Mouse (Mus musculus): Measurements from ENCODE around the gene Robo4. TPM values are rescaled to one million over a fixed set of nuclear protein-coding genes. Genes with fewer than 3 reads are reported as not detected.

The Robo4 gene
- polyA plus RNA-seq, 1 experiment from 2014 or later: 9.2 TPM

DNA sequence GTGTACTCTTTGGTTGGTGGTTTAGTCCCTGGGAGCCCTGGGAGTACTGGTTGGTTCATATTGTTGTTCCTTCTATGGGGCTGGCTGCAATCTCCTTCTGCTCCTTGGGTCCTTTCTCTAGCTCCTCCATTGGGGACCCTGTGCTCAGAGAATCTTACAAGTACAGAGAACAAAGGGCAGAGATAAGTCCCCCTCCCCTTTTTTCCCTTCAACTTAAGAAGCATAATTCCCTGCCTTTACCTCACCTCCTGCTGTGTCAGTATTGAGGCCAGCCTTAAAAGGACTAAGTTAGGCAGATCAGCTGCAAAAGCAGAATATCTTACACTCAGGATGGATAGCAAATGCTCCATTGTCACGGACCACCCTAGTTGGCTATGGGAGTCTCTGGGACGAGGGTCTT is 9.6 kb upstream of the Robo4 start:
- H3K9ac ChIP-seq (ENCODE audit: low read length): no peak overlapping the region
- WGBS: 73% methylated on average over 2 of the region's 2 CpGs
- H3K27ac ChIP-seq (ENCODE audit: low read length): no peak overlapping the region
- no peak for ATAC-seq (replicated peaks; ENCODE audit: extremely low read depth, insufficient read depth, low FRiP score)
- no peaks in the 10 kb centered on the region; the same call in 1 of the 2 replicates for H3K27me3 ChIP-seq (ENCODE audit: control insufficient read depth, insufficient read depth, low read length)
- H3K9me3 ChIP-seq (replicated peaks; ENCODE audit: control insufficient read depth, low read length): no peaks in the 10 kb centered on the region
- H3K4me2 ChIP-seq (ENCODE audit: low read depth, low read length): no peak overlapping the region
- no peaks in the 10 kb centered on the region for H3K4me1 ChIP-seq (ENCODE audit: control insufficient read depth, insufficient read depth, low read length)
- H3K4me3 ChIP-seq (ENCODE audit: low read length): no peak overlapping the region
- H3K36me3 ChIP-seq (ENCODE audit: control insufficient read depth, insufficient read depth): no peaks in the 10 kb centered on the region

DNA sequence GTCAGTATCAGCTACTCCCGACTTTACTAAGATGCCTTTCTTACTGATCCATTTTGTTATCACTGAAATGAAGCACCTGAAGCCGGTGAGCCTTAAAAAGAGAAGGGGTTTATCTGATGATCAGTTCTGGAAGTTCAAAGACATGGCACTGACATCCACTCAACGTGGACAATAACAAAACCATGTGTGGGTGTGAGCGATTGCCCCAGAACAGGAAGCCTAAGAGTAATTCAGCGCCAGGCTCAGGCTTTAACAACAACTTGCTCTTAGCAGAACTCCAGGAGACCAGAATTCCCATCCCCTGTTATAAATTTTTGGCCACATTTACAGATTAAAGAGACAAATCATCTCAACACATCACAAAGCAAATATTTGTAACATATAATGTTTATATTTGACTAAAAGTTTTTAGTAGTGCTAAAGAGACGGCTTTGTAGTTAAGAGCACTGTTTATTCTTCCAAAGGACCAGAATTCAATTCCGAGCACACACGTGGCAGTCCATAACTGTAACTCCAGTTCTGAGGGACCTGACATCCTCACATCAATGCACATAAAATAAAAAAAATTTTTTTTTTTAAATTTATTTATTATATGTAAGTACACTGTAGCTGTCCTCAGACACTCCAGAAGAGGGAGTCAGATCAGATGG is 8.1 kb upstream of the Robo4 start:
- Histone ChIP-seq H3K4me1 (ENCODE audit: control insufficient read depth, insufficient read depth, low read length) (no peaks in the 10 kb centered on the region), H3K9ac (ENCODE audit: low read length) (no peak overlapping the region), H3K27me3 (ENCODE audit: control insufficient read depth, insufficient read depth, low read length) (no peaks in the 10 kb centered on the region), H3K9me3 (replicated peaks; ENCODE audit: control insufficient read depth, low read length) (no peaks in the 10 kb centered on the region), H3K36me3 (ENCODE audit: control insufficient read depth, insufficient read depth) (no peaks in the 10 kb centered on the region), H3K4me2 (ENCODE audit: low read depth, low read length) (no peak overlapping the region), H3K4me3 (ENCODE audit: low read length) (no peak overlapping the region), H3K27ac (ENCODE audit: low read length) (no peak overlapping the region)
- WGBS: 60% methylated on average over 8 of the region's 8 CpGs
- no peak for ATAC-seq (replicated peaks; ENCODE audit: extremely low read depth, insufficient read depth, low FRiP score)

DNA sequence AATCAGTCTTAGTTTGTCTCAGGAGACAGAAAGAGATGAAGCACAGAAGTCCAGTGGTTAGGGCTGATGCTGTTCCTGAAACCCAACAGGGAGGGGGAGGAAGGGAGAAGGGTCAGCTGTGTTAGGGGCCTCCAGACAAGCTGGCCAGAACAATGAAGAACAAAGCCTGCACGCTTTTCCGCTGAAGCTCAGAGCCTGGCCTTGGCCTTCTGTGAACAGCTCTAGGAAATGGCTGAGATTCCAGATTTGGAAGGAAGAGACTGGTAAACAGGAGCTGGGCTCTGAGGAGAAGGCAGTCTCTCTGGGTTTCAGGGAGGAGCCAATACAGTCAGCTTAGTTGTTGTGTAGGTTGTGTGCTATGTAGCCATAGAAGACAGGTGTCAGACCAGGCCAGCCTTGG is 1.1 kb upstream of the Robo4 start:
- ATAC-seq (replicated peaks; ENCODE audit: extremely low read depth, insufficient read depth, low FRiP score): peak; percentile 63; the same call in 1 of the 2 replicates
- 59% methylated on average over 2 of the region's 2 CpGs for WGBS
- H3K27me3 ChIP-seq (ENCODE audit: control insufficient read depth, insufficient read depth, low read length): no peaks in the 10 kb centered on the region; the same call in 1 of the 2 replicates
- H3K4me3 ChIP-seq (ENCODE audit: low read length): no peak overlapping the region
- H3K4me2 ChIP-seq (ENCODE audit: low read depth, low read length): no peak overlapping the region
- peak overlapping the region; percentile 28 for H3K27ac ChIP-seq (ENCODE audit: low read length)
- H3K36me3 ChIP-seq (ENCODE audit: control insufficient read depth, insufficient read depth): no peaks in the 10 kb centered on the region
- H3K4me1 ChIP-seq (ENCODE audit: control insufficient read depth, insufficient read depth, low read length): no peaks in the 10 kb centered on the region
- H3K9ac ChIP-seq (ENCODE audit: low read length): no peak overlapping the region
- H3K9me3 ChIP-seq (replicated peaks; ENCODE audit: control insufficient read depth, low read length): no peaks in the 10 kb centered on the region

DNA sequence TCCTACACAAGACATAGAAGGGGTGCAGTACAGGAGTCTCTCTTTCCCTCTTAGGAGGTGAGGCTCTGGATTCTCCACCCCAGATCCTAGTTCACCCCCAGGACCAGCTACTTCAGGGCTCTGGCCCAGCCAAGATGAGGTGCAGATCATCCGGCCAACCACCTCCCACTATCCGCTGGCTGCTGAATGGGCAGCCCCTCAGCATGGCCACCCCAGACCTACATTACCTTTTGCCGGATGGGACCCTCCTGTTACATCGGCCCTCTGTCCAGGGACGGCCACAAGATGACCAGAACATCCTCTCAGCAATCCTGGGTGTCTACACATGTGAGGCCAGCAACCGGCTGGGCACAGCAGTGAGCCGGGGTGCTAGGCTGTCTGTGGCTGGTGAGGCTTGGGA is 804 bp downstream of the Robo4 start:
- Histone ChIP-seq H3K36me3 (ENCODE audit: control insufficient read depth, insufficient read depth) (no peaks in the 10 kb centered on the region), H3K4me2 (ENCODE audit: low read depth, low read length) (peak overlapping the region; percentile 39), H3K4me1 (ENCODE audit: control insufficient read depth, insufficient read depth, low read length) (no peaks in the 10 kb centered on the region), H3K27ac (ENCODE audit: low read length) (peak overlapping the region; percentile 74), H3K4me3 (ENCODE audit: low read length) (peak overlapping the region; percentile 45), H3K9me3 (replicated peaks; ENCODE audit: control insufficient read depth, low read length) (no peaks in the 10 kb centered on the region), H3K9ac (ENCODE audit: low read length) (peak overlapping the region; percentile 64), H3K27me3 (ENCODE audit: control insufficient read depth, insufficient read depth, low read length) (no peaks in the 10 kb centered on the region; the same call in 1 of the 2 replicates)
- WGBS: 84% methylated on average over 7 of the region's 7 CpGs
- no peak; the same call in 1 of the 2 replicates for ATAC-seq (replicated peaks; ENCODE audit: extremely low read depth, insufficient read depth, low FRiP score)

DNA sequence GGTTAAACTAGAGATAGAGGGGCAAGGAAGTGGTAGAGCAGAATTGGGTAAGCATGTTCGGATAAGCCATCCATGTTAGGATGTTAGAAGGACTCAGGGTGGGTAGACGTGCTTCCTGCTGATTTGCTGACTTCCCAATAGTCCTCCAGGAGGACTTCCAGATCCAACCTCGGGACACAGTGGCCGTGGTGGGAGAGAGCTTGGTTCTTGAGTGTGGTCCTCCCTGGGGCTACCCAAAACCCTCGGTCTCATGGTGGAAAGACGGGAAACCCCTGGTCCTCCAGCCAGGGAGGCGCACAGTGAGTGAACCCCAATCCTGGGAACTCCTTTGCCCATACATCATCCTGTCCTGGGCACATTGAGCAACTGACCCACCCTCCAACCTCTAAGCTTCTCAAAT is 1.3 kb downstream of the Robo4 start:
- Histone ChIP-seq H3K36me3 (ENCODE audit: control insufficient read depth, insufficient read depth) (no peaks in the 10 kb centered on the region), H3K9me3 (replicated peaks; ENCODE audit: control insufficient read depth, low read length) (no peaks in the 10 kb centered on the region), H3K27me3 (ENCODE audit: control insufficient read depth, insufficient read depth, low read length) (no peaks in the 10 kb centered on the region; the same call in 1 of the 2 replicates), H3K4me2 (ENCODE audit: low read depth, low read length) (peak overlapping the region; percentile 39), H3K4me1 (ENCODE audit: control insufficient read depth, insufficient read depth, low read length) (0 out of 2 replicates have a peak, but pooled peaks cover 1% of the 10 kb centered on the region), H3K27ac (ENCODE audit: low read length) (no peak overlapping the region), H3K9ac (ENCODE audit: low read length) (peak overlapping the region; percentile 64), H3K4me3 (ENCODE audit: low read length) (peak overlapping the region; percentile 45)
- 75% methylated on average over 7 of the region's 7 CpGs for WGBS
- no peak for ATAC-seq (replicated peaks; ENCODE audit: extremely low read depth, insufficient read depth, low FRiP score)

DNA sequence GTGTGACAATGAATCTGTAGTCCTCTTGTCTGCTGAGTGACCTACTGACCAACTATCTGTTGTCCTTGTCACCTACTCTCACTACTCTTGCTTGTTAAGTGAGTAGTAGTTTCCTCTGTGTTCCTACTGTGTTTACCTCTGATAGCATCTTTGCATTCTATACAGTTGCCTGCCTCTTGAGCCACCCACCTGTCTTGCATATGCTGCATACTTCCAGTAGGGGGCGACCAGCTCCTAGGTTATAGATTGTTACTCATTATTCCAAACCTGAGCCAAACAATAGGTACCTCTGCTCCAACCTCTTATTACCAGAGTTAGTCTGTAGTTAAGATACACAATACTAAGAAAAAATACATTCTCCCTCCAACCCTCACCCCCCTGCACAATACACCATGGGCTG is 4.7 kb downstream of the Robo4 start:
- Histone ChIP-seq H3K36me3 (ENCODE audit: control insufficient read depth, insufficient read depth) (no peaks in the 10 kb centered on the region), H3K27me3 (ENCODE audit: control insufficient read depth, insufficient read depth, low read length) (no peaks in the 10 kb centered on the region; the same call in 1 of the 2 replicates), H3K27ac (ENCODE audit: low read length) (no peak overlapping the region), H3K4me2 (ENCODE audit: low read depth, low read length) (no peak overlapping the region), H3K9me3 (replicated peaks; ENCODE audit: control insufficient read depth, low read length) (no peaks in the 10 kb centered on the region), H3K4me3 (ENCODE audit: low read length) (no peak overlapping the region), H3K4me1 (ENCODE audit: control insufficient read depth, insufficient read depth, low read length) (peaks cover 12% of the 10 kb centered on the region), H3K9ac (ENCODE audit: low read length) (no peak overlapping the region)
- WGBS: 0% methylated on average over 1 of the region's 1 CpGs
- no peak for ATAC-seq (replicated peaks; ENCODE audit: extremely low read depth, insufficient read depth, low FRiP score)

DNA sequence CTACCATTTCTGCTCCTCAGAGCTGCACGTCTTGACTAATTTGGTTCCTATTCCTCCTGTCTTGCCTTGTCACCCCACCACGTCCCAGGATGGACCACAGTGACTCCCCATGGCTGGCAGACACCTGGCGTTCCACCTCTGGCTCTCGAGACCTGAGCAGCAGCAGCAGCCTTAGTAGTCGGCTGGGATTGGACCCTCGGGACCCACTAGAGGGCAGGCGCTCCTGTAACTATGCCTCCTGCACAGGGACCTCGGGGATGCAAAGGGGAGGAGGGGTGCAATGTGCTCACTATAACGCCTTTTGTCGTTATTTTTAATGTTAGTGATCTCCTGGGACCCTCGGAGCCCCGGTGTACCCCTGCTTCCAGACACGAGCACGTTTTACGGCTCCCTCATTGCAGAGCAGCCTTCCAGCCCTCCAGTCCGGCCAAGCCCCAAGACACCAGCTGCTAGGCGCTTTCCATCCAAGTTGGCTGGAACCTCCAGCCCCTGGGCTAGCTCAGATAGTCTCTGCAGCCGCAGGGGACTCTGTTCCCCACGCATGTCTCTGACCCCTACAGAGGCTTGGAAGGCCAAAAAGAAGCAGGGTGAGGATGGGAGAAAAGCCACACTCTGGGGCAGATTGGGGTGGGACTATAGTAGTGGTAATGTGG is 6.3 kb downstream of the Robo4 start:
- Histone ChIP-seq H3K36me3 (ENCODE audit: control insufficient read depth, insufficient read depth) (no peaks in the 10 kb centered on the region), H3K4me1 (ENCODE audit: control insufficient read depth, insufficient read depth, low read length) (peaks cover 12% of the 10 kb centered on the region), H3K4me3 (ENCODE audit: low read length) (no peak overlapping the region), H3K27me3 (ENCODE audit: control insufficient read depth, insufficient read depth, low read length) (no peaks in the 10 kb centered on the region), H3K4me2 (ENCODE audit: low read depth, low read length) (peak overlapping the region; percentile 36), H3K9me3 (replicated peaks; ENCODE audit: control insufficient read depth, low read length) (no peaks in the 10 kb centered on the region), H3K27ac (ENCODE audit: low read length) (no peak overlapping the region), H3K9ac (ENCODE audit: low read length) (no peak overlapping the region)
- ATAC-seq (replicated peaks; ENCODE audit: extremely low read depth, insufficient read depth, low FRiP score): no peak; the same call in 1 of the 2 replicates
- 22% methylated on average over 19 of the region's 19 CpGs for WGBS

DNA sequence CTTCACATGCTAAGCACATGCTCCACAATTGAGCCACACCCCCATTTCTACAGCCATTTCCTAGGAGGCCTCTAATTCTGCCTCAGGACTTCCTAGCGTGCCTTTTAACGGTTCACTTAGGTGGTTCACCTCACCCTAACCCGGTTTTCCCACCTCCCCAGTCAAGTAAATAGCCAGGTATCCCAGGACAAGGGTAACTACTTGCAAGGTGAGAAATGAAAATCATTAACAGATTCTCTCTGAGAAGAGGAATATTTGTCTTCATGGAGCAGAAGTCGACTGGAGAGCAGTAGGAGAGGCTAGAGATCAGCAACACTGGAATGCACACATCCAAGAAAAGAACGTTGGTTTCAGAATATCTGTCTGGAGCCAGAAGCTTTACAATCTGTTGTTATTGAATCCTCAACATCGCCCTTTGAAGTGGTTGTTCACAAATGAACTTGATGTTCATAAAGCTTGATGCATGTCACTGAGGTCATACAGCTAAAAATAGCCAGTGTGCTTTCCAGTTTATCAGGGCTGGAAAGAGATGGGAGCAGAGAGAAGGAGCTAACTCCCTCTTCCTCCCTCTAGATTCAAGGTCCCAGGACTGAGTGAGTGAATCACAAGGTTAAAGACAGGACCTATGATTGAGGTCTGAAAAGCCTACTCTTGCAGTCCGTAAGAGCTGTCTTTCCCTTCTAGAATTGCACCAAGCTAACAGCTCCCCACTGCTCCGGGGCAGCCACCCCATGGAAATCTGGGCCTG is 8.2 kb downstream of the Robo4 start:
- Histone ChIP-seq H3K4me2 (ENCODE audit: low read depth, low read length) (no peak overlapping the region), H3K9ac (ENCODE audit: low read length) (no peak overlapping the region), H3K4me3 (ENCODE audit: low read length) (no peak overlapping the region), H3K27me3 (ENCODE audit: control insufficient read depth, insufficient read depth, low read length) (no peaks in the 10 kb centered on the region), H3K27ac (ENCODE audit: low read length) (peak overlapping the region; percentile 38), H3K9me3 (replicated peaks; ENCODE audit: control insufficient read depth, low read length) (no peaks in the 10 kb centered on the region), H3K4me1 (ENCODE audit: control insufficient read depth, insufficient read depth, low read length) (peaks cover 12% of the 10 kb centered on the region), H3K36me3 (ENCODE audit: control insufficient read depth, insufficient read depth) (no peaks in the 10 kb centered on the region)
- whole genome bisulfite sequencing: 55% methylated on average over 8 of the region's 8 CpGs
- no peak for ATAC-seq (replicated peaks; ENCODE audit: extremely low read depth, insufficient read depth, low FRiP score)

DNA sequence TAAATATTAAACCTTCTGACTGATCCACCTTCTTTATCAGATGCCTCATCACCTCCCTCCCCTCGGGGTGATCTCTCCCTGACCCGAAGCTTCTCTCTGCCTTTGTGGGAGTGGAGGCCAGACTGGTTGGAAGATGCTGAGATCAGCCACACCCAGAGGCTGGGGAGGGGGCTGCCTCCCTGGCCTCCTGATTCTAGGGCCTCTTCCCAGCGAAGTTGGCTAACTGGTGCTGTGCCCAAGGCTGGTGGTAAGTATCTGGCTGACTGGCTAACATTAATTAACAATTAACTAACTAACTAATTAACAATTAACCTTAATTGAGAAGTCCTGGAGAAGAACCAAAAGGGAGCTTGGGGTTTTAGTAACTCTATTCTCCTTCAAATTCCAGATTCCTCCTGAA is 11.3 kb downstream of the Robo4 start:
- Histone ChIP-seq H3K27me3 (ENCODE audit: control insufficient read depth, insufficient read depth, low read length) (no peaks in the 10 kb centered on the region), H3K4me2 (ENCODE audit: low read depth, low read length) (no peak overlapping the region), H3K9me3 (replicated peaks; ENCODE audit: control insufficient read depth, low read length) (no peaks in the 10 kb centered on the region), H3K36me3 (ENCODE audit: control insufficient read depth, insufficient read depth) (no peaks in the 10 kb centered on the region), H3K4me1 (ENCODE audit: control insufficient read depth, insufficient read depth, low read length) (peaks cover 11% of the 10 kb centered on the region), H3K9ac (ENCODE audit: low read length) (no peak overlapping the region), H3K4me3 (ENCODE audit: low read length) (no peak overlapping the region), H3K27ac (ENCODE audit: low read length) (no peak overlapping the region)
- ATAC-seq (replicated peaks; ENCODE audit: extremely low read depth, insufficient read depth, low FRiP score): no peak
- WGBS: 59% methylated on average over 3 of the region's 3 CpGs
